Mouse (Mus musculus): ENCODE results near the gene Specc1.

- TF ChIP-seq CTCF (IDR thresholded peaks at IDR 0.05; ENCODE audit: borderline replicate concordance, extremely low read depth, insufficient read depth, insufficient read length), result no peak
- TF ChIP-seq POLR2A (IDR thresholded peaks at IDR 0.05; ENCODE audit: borderline replicate concordance, extremely low read depth, insufficient read depth, insufficient read length, poor library complexity, severe bottlenecking), result no peak
These were observed 252.5 kb downstream of the Specc1 start for GRCm38 (mm10) chr11:62209111-62209510.
